Mouse (Mus musculus) forebrain, embryonic 15.5 days (tissue): ENCODE measurements at regions not wholly inside any gene's neighbourhood (a gene's known extent, or its start where the extent isn't known, plus 50 kb on each side); places are given as distances from the start of the nearest gene placed in this dataset.

Experiments
- ATAC-seq: fragments of 200-750 bp; cut with Nextera tagmentation; replicated peaks from 2 replicates; pipeline ENCODE4 v1.8.0; 2017; ENCODE audit warnings: mild to moderate bottlenecking, moderate TSS enrichment, moderate library complexity
- H3K27ac ChIP-seq: fragments of 300-500 bp; sonication (generic); replicated peaks from 2 replicates; pipeline ENCODE4 v1.5.1; 2015; ENCODE audit warnings: mild to moderate bottlenecking, inconsistent platforms
- H3K27me3 ChIP-seq: fragments of 300-500 bp; sonication (generic); 2 replicates; pipeline ENCODE4 v1.6.1; 2015; ENCODE audit warnings: inconsistent platforms
- H3K36me3 ChIP-seq: fragments of 300-500 bp; sonication (generic); 2 replicates; pipeline ENCODE4 v1.6.1; 2015; ENCODE audit warnings: mild to moderate bottlenecking, inconsistent platforms
- H3K4me1 ChIP-seq: fragments of 300-500 bp; sonication (generic); 2 replicates; pipeline ENCODE4 v1.6.1; 2015; ENCODE audit warnings: inconsistent platforms
- H3K4me2 ChIP-seq: fragments of 300-500 bp; sonication (generic); replicated peaks from 2 replicates; pipeline ENCODE4 v1.6.1; 2015; ENCODE audit warnings: mild to moderate bottlenecking, inconsistent platforms
- H3K4me3 ChIP-seq: fragments of 300-500 bp; sonication (generic); 2 replicates; pipeline ENCODE4 v1.5.1; 2015; ENCODE audit warnings: mild to moderate bottlenecking, inconsistent platforms
- H3K9ac ChIP-seq: fragments of 300-500 bp; sonication (generic); replicated peaks from 2 replicates; pipeline ENCODE4 v1.6.1; 2015; ENCODE audit warnings: mild to moderate bottlenecking, inconsistent platforms
- H3K9me3 ChIP-seq: fragments of 300-500 bp; sonication (generic); 2 replicates; pipeline ENCODE4 v1.6.1; 2016; ENCODE audit warnings: inconsistent platforms

DNA sequence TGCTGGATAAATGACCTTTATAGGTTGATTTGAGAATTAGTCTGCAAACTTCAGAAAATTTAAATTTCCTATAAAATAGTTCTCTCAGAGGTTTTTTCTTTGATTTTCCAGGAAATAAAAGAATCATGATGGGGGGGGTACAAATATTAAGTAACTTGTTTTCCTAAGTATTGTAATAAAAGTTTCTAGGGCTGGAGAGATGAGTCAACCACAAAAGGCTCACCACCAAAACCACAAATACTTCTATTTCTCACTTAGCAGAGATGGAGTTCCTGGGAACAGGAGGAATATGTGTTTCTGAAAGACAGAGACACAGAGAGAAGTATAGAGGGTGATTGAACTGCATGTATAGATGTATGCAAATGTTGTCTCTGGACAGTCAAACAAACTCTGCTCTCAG is 144.3 kb downstream of the Slc5a7 start:
- no peak for ATAC-seq
- Histone ChIP-seq H3K27ac (no peak overlapping the region), H3K36me3 (no peaks in the 10 kb centered on the region), H3K9ac (no peak overlapping the region), H3K9me3 (no peaks in the 10 kb centered on the region), H3K4me1 (no peaks in the 10 kb centered on the region), H3K4me3 (no peak overlapping the region), H3K4me2 (no peak overlapping the region), H3K27me3 (no peaks in the 10 kb centered on the region)
